Mouse (Mus musculus) forebrain, embryonic 16.5 days (tissue): ENCODE data around the gene Tiam2. TPM values are rescaled to one million over a fixed set of nuclear protein-coding genes. Genes with fewer than 3 reads are reported as not detected.

Experiments used
- ATAC-seq: fragments of 200-750 bp; cut with Nextera tagmentation; 2 replicates; pipeline ENCODE4 v1.8.0; 2017; ENCODE audit warnings: mild to moderate bottlenecking, moderate library complexity
- H3K27ac ChIP-seq: fragments of 300-500 bp; sonication (generic); 2 replicates; pipeline ENCODE4 v1.5.1; 2014; ENCODE audit warnings: low read length, control low read depth
- H3K27me3 ChIP-seq: fragments of 300-500 bp; sonication (generic); replicated peaks from 2 replicates; pipeline ENCODE4 v1.6.1; 2014; ENCODE audit warnings: low read length; ENCODE audit not compliant: control insufficient read depth, insufficient read depth
- H3K36me3 ChIP-seq: fragments of 300-500 bp; sonication (generic); 2 replicates; pipeline ENCODE4 v1.6.1; 2014; ENCODE audit not compliant: control insufficient read depth, insufficient read depth
- H3K4me1 ChIP-seq: fragments of 300-500 bp; sonication (generic); replicated peaks from 2 replicates; pipeline ENCODE4 v1.6.1; 2014; ENCODE audit warnings: low read length; ENCODE audit not compliant: control insufficient read depth, insufficient read depth
- H3K4me2 ChIP-seq: fragments of 300-500 bp; sonication (generic); 2 replicates; pipeline ENCODE4 v1.6.1; 2014; ENCODE audit warnings: mild to moderate bottlenecking, low read length, control low read depth
- H3K4me3 ChIP-seq: fragments of 300-500 bp; sonication (generic); replicated peaks from 2 replicates; pipeline ENCODE4 v1.5.1; 2014; ENCODE audit warnings: mild to moderate bottlenecking, low read length, control low read depth
- H3K9ac ChIP-seq: fragments of 300-500 bp; sonication (generic); replicated peaks from 2 replicates; pipeline ENCODE4 v1.6.1; 2014; ENCODE audit warnings: low read depth, low read length, control low read depth
- H3K9me3 ChIP-seq: fragments of 300-500 bp; sonication (generic); 2 replicates; pipeline ENCODE4 v1.6.1; 2016; ENCODE audit warnings: low read length; ENCODE audit not compliant: control insufficient read depth
- WGBS: fragments of 180-500 bp; shearing (Covaris S2); extraction: QIAGEN DNeasy Blood & Tissue Kit; methylation state at CpG from one replicate; pipeline ENCODE4 v1.1.7; 2014; 5-methylcytosine and 5-hydroxymethylcytosine counted together
- polyA plus RNA-seq: library from polyadenylated mRNA; unstranded; fragments of >200 nt; fragmentation: Nextera tagmentation; extraction: Ambion mirVana; gene quantifications from 2 replicates; pipeline ENCODE4 v1.2.1, GENCODE M21; 2015

The Tiam2 gene
- polyA plus RNA-seq, 1 experiment from 2014 or later = 137 TPM

DNA sequence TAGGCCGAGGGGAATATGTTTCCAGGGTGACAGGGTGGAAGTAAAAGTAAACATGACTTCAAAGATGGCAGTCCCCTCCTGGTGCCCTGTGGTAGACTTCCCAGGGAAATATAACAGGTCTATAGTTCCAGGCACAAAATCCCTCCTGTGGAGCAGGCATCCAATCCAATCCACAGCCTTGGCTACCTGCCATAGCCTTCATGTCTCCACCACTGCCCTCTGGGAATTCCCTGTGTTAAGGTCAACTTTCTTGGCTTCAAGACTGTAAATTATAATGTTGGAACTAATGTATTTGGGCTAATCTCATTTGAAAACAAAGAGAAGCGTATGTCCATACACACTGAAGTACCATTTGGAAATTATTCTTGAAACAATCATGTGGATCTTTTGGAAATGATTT is 97.0 kb downstream of the Tiam2 start:
- Histone ChIP-seq H3K4me2 (no peak overlapping the region), H3K4me3 (no peak overlapping the region), H3K9me3 (no peaks in the 10 kb centered on the region), H3K4me1 (0 out of 2 replicates have a peak, but pooled peaks cover 5% of the 10 kb centered on the region), H3K27me3 (no peaks in the 10 kb centered on the region), H3K9ac (no peak overlapping the region), H3K27ac (no peak overlapping the region), H3K36me3 (no peaks in the 10 kb centered on the region)
- ATAC-seq = no peak
- WGBS = 75% methylated on average over 2 of the region's 2 CpGs

DNA sequence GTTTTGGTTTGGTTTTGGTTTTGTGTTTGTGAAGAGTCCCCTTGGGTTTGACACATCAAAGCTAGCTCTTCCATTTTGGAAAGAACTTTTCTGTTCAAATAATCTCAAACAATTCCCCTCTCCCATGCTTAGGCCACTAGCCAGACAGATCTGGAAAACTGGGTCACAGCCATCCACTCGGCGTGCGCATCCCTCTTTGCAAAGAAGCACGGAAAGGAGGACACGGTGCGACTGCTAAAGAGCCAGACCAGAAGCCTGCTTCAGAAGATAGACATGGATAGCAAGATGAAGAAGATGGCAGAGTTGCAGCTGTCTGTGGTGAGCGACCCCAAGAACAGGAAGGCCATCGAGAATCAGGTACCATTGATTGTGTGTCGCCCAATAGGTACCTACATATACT is 102.3 kb downstream of the Tiam2 start:
- Histone ChIP-seq H3K4me1 (no peaks in the 10 kb centered on the region), H3K9me3 (no peaks in the 10 kb centered on the region), H3K27ac (no peak overlapping the region), H3K9ac (no peak overlapping the region), H3K4me2 (no peak overlapping the region), H3K4me3 (no peak overlapping the region), H3K36me3 (no peaks in the 10 kb centered on the region), H3K27me3 (no peaks in the 10 kb centered on the region)
- 95% methylated on average over 9 of the region's 9 CpGs for WGBS
- no peak for ATAC-seq

DNA sequence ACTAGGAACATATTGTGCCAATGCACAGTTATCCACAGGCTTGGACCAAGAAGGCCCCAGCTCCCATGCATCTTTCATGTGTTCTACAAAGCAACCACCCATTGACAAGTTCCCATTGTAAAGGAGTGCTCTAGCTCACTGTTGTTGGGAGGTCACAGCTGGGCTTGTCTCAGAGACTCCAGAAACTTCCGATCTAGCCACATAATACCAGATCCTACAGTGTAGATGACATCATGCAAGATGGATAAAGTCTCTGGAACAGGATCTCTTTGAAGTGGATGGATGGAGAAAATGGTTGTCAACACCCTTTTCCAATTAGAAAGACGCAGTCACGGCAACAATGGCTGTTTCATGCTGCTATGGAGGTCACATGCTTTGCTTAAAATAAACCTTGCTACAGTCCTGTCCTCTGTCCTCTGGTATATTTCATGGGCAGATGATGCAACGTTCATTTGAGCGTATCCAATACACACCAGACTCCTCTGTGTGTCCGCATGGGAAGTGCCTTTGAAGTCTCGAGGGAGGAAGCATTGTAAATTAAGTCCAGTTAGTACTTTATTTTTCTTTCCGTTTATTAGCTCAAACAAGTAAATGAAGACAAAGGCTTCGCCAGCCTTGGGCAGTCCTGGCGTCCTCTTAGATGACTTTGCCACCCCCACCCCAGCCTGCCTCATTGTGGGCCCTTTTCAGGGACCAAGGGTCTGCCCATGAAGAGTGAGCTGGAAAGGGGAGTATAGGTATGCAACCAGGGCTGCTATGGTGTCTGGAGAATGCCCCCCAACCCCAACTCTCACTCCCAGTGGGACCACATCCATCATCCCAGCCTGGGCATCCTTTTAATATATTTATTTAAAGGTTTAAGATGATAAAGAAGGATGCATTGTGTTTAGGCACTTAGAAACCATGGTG is 106.5 kb downstream of the Tiam2 start:
- 59% methylated on average over 10 of the region's 10 CpGs for WGBS
- H3K4me1 ChIP-seq = peaks cover 9% of the 10 kb centered on the region
- no peak for ATAC-seq
- no peak overlapping the region for H3K27ac ChIP-seq
- H3K9ac ChIP-seq = no peak overlapping the region
- no peak overlapping the region for H3K4me3 ChIP-seq
- no peaks in the 10 kb centered on the region for H3K9me3 ChIP-seq
- H3K27me3 ChIP-seq = no peaks in the 10 kb centered on the region
- no peaks in the 10 kb centered on the region for H3K36me3 ChIP-seq
- no peak overlapping the region for H3K4me2 ChIP-seq

DNA sequence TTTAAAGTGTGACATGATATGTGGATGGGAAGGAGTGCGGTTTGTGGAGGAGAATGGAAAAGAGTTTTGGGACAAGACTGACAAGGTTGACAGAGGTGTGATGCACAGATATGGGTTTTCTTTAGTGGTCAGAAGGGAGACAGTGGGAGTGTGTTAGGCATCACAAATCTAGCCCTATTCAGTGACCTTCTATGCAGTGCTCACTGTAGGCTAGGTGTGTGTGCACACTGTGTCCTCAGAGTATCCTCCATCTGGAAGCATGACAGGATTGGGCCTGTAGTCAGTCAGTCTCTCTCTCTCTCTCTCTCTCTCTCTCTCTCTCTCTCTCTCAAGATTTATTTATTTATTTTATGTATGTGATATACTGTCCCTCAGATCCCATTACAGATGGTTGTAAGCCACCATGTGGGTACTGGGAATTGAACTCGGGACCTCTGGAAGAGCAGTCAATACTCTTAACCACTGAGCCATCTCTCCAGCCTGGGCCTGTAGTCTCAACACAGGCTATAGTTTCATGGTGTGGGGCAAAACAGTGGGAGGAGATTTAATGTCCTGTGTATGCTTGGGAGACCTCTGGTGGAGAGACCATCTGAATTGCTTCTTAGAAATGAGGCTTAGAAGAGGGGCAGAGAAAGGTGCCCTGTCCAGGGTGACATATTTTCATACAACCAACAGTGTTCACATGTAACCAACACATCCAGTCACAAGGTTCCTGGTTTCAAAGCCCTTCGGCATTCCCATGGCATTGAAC is 107.3 kb downstream of the Tiam2 start:
- 94% methylated on average over 3 of the region's 3 CpGs for WGBS
- Histone ChIP-seq H3K9me3 (no peaks in the 10 kb centered on the region), H3K27me3 (no peaks in the 10 kb centered on the region), H3K4me1 (peaks cover 9% of the 10 kb centered on the region), H3K36me3 (no peaks in the 10 kb centered on the region; the same call in 1 of the 2 replicates), H3K4me3 (no peak overlapping the region), H3K4me2 (no peak overlapping the region), H3K27ac (no peak overlapping the region), H3K9ac (no peak overlapping the region)
- ATAC-seq = no peak

DNA sequence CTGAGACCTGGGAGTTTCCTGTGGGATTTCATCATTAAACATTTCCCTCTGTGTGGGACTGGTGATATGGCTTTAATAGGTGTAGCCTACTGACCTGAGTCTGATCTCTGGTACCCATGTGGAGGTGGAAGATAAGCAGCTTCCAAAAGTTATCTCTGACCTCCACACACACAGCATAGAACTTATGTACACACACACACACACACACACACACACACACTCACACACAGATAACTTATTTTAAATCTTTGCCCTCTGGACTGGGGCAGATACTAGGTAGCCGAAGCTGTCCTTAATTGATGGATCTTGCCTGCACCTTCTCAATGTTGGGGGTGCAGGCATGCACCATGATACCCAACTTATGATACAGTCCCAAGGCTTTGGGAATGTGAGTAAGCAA is 108.9 kb downstream of the Tiam2 start:
- Histone ChIP-seq H3K4me3 (no peak overlapping the region), H3K27ac (no peak overlapping the region), H3K4me1 (peaks cover 9% of the 10 kb centered on the region), H3K27me3 (no peaks in the 10 kb centered on the region), H3K9me3 (no peaks in the 10 kb centered on the region), H3K36me3 (no peaks in the 10 kb centered on the region; the same call in 1 of the 2 replicates), H3K9ac (no peak overlapping the region), H3K4me2 (no peak overlapping the region)
- ATAC-seq = no peak
- 80% methylated on average over 1 of the region's 1 CpGs for WGBS

DNA sequence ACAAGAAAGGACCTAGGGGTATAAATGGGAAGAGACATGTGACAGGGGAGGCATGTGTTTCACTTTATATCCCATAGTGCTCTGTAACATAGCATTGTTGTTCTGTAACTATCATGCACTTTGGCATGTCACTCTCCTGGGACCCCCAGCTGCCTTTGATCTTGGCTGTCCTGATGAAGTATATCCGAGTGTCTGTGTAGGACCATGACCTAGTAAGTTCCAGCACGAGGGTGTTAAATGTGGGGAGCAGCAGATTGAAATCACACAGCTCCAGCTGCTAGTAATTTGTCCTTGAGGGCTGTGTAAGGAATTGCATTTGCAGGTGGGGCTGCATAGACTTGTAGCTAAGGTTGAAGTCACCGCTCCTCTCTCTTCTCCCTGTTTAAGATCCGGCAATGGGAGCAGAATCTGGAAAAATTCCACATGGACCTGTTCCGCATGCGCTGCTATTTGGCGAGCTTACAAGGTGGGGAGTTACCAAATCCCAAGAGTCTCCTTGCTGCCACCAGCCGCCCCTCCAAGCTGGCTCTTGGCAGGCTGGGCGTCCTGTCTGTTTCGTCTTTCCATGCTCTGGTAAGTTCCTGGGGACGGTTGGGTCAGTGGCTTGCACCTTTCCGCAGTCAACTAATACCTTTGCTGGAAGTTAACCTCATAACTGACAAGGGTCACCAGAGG is 110.6 kb downstream of the Tiam2 start:
- Histone ChIP-seq H3K36me3 (no peaks in the 10 kb centered on the region; the same call in 1 of the 2 replicates), H3K4me2 (no peak overlapping the region), H3K27ac (peak overlapping the region; percentile 10; the same call in 1 of the 2 replicates), H3K9me3 (no peaks in the 10 kb centered on the region), H3K4me1 (peaks cover 15% of the 10 kb centered on the region), H3K27me3 (no peaks in the 10 kb centered on the region), H3K4me3 (no peak overlapping the region), H3K9ac (no peak overlapping the region)
- ATAC-seq = no peak
- 63% methylated on average over 12 of the region's 12 CpGs for WGBS

DNA sequence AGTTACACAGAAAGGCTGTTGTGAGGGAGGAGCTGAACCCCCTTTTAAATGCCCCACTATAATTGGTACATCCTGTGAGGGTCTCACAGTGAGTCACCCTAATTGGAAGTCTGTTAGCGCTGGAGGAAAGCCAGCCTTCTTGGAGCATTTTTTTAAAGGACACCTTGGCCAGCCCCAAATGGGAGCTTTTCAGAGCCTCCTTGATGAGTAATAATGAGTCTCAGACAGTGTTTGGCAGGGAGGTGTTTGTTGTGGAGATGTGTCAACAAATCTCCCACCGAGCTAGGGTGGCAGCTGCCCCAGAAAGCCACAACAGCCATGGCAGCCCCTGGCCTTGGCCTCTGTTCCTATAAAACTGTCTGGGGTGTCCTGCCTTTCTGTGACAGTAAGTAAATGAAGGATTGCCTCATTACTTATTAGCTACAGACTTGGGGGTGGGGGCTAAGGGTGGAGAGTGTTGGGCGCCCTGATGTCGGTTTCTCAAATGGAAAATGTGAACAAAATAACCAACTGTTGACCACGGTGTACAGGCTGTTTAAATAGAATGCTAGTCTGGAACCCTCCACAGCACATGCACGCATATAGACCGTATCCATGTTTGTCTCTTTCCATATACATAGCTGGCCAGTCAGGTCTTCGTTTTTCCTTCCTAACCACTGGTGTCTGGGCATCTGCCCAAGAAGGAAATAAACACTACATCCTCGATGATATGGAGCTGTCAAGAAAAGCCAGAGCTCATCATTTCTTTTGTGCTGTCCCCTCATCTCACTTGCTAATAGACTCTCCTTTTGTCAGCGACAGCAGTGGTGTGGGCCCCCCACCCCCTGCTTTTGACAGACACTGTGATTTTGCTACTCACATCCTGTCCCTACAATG is 116.4 kb downstream of the Tiam2 start:
- H3K9me3 ChIP-seq = no peaks in the 10 kb centered on the region
- H3K36me3 ChIP-seq = no peaks in the 10 kb centered on the region; the same call in 1 of the 2 replicates
- no peaks in the 10 kb centered on the region for H3K27me3 ChIP-seq
- peaks cover 24% of the 10 kb centered on the region for H3K4me1 ChIP-seq
- H3K27ac ChIP-seq = peak overlapping the region; percentile 89
- H3K4me2 ChIP-seq = 0 out of 2 replicates have a peak overlapping the region, but pooled peaks have one; percentile 3
- no peak overlapping the region for H3K4me3 ChIP-seq
- peak; percentile 94 for ATAC-seq
- H3K9ac ChIP-seq = 0 out of 2 replicates have a peak overlapping the region, but pooled peaks have one; percentile 30
- WGBS = 14% methylated on average over 10 of the region's 10 CpGs

DNA sequence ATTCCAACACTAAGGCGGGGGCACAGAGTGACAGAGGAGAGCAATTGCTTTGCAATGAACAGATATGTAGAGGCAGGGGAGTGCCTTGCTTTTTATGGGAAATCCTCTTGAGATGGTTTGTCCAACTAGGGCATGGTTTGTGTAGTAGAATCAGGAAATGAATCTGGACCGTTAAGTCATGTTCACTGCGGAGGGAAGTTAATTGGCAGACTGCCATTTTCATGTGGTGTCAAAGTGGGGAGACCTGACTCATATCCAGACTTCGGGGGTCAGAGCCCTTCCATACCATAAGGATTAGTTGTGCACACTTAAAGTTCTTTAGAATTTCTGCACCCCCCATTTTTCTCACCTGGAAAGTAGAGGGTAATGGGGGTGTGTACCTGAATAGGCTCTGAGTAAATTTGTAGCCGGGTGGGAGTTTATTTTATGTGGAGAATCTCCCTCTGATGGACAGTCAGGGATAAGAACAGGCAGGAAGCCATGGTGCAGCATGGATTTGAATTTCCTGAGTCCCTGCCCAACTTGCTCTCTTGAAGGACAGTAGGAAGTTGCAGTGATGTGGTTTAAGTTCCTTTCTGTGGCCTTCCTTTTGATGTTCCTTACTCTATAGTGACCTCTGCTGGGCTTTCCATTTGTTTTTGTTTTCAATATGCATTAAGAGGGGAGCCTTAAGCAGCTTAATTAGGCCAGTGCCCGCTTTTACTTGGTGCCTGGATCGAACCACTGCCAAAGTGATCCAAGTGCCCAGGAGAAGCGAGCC is 120.0 kb downstream of the Tiam2 start:
- Histone ChIP-seq H3K4me2 (no peak overlapping the region), H3K27ac (no peak overlapping the region), H3K27me3 (no peaks in the 10 kb centered on the region), H3K36me3 (peaks cover 7% of the 10 kb centered on the region), H3K4me3 (no peak overlapping the region), H3K9ac (no peak overlapping the region), H3K9me3 (no peaks in the 10 kb centered on the region), H3K4me1 (peaks cover 23% of the 10 kb centered on the region)
- 46% methylated on average over 8 of the region's 8 CpGs for WGBS
- no peak for ATAC-seq
